Mouse (Mus musculus): ENCODE measurements around the gene Cbfa2t3. TPM values are rescaled to one million over a fixed set of nuclear protein-coding genes. Genes with fewer than 3 reads are reported as not detected.
A peak's percentile ranks its signal among the peaks of the same experiment; 100 is the strongest.

Gene Cbfa2t3
- polyA plus RNA-seq, 1 experiment from 2014 or later: 10.4 TPM

- DNase-seq (ENCODE audit: low spot score) (no peak), ATAC-seq (no peak)
- H3K9me3 ChIP-seq (replicated peaks; ENCODE audit: control insufficient read depth, low read length): no peaks in the 10 kb centered on the region
- H3K36me3 ChIP-seq (ENCODE audit: control insufficient read depth, insufficient read depth, low read length): no peaks in the 10 kb centered on the region
- H3K27ac ChIP-seq (ENCODE audit: low read depth, low read length): peak overlapping the region; percentile 52; the same call in 1 of the 2 replicates
- peaks cover 54% of the 10 kb centered on the region for H3K4me1 ChIP-seq (ENCODE audit: control insufficient read depth, insufficient read depth, low read length)
- no peak overlapping the region for H3K9ac ChIP-seq (ENCODE audit: low read length)
- WGBS: 46% methylated on average over 4 of the region's 4 CpGs
- H3K4me2 ChIP-seq (ENCODE audit: low read length): no peak overlapping the region
- H3K27me3 ChIP-seq (replicated peaks; ENCODE audit: control insufficient read depth, insufficient read depth, low read length): no peaks in the 10 kb centered on the region
- H3K4me3 ChIP-seq (ENCODE audit: low read depth, low read length): no peak overlapping the region
Observed at GRCm38 (mm10) chr8:122737071-122737470, 38.2 kb upstream of the Cbfa2t3 start.

- no peaks in the 10 kb centered on the region for H3K36me3 ChIP-seq (ENCODE audit: control insufficient read depth, insufficient read depth, low read length)
- peak overlapping the region; percentile 9; the same call in 1 of the 2 replicates for H3K27ac ChIP-seq (ENCODE audit: low read depth, low read length)
- no peak overlapping the region for H3K4me3 ChIP-seq (ENCODE audit: low read depth, low read length)
- DNase-seq (ENCODE audit: low spot score) (no peak), ATAC-seq (no peak)
- no peaks in the 10 kb centered on the region for H3K27me3 ChIP-seq (replicated peaks; ENCODE audit: control insufficient read depth, insufficient read depth, low read length)
- H3K9ac ChIP-seq (ENCODE audit: low read length): no peak overlapping the region
- H3K4me1 ChIP-seq (ENCODE audit: control insufficient read depth, insufficient read depth, low read length): peaks cover 49% of the 10 kb centered on the region
- no peaks in the 10 kb centered on the region for H3K9me3 ChIP-seq (replicated peaks; ENCODE audit: control insufficient read depth, low read length)
- 93% methylated on average over 11 of the region's 11 CpGs for WGBS
- no peak overlapping the region for H3K4me2 ChIP-seq (ENCODE audit: low read length)
Observed at GRCm38 (mm10) chr8:122736623-122737022, 37.7 kb upstream of the Cbfa2t3 start.

GRCm38 (mm10) chr8:122735542-122736473 lies 36.9 kb upstream of the Cbfa2t3 start:
- no peaks in the 10 kb centered on the region for H3K27me3 ChIP-seq (replicated peaks; ENCODE audit: control insufficient read depth, insufficient read depth, low read length)
- H3K4me3 ChIP-seq (ENCODE audit: low read depth, low read length): no peak overlapping the region
- peak overlapping the region; percentile 61; the same call in 1 of the 2 replicates for H3K27ac ChIP-seq (ENCODE audit: low read depth, low read length)
- 62% methylated on average over 19 of the region's 19 CpGs for WGBS
- peaks cover 47% of the 10 kb centered on the region for H3K4me1 ChIP-seq (ENCODE audit: control insufficient read depth, insufficient read depth, low read length)
- H3K9ac ChIP-seq (ENCODE audit: low read length): no peak overlapping the region
- DNase-seq (ENCODE audit: low spot score): no peak
- ATAC-seq: no peak
- no peak overlapping the region for H3K4me2 ChIP-seq (ENCODE audit: low read length)
- no peaks in the 10 kb centered on the region for H3K9me3 ChIP-seq (replicated peaks; ENCODE audit: control insufficient read depth, low read length)
- H3K36me3 ChIP-seq (ENCODE audit: control insufficient read depth, insufficient read depth, low read length): no peaks in the 10 kb centered on the region

- Histone ChIP-seq H3K4me3 (ENCODE audit: low read depth, low read length) (no peak overlapping the region), H3K4me1 (ENCODE audit: control insufficient read depth, insufficient read depth, low read length) (peaks cover 47% of the 10 kb centered on the region), H3K4me2 (ENCODE audit: low read length) (no peak overlapping the region), H3K27ac (ENCODE audit: low read depth, low read length) (peak overlapping the region; percentile 61; the same call in 1 of the 2 replicates), H3K9ac (ENCODE audit: low read length) (no peak overlapping the region), H3K36me3 (ENCODE audit: control insufficient read depth, insufficient read depth, low read length) (no peaks in the 10 kb centered on the region), H3K9me3 (replicated peaks; ENCODE audit: control insufficient read depth, low read length) (no peaks in the 10 kb centered on the region), H3K27me3 (replicated peaks; ENCODE audit: control insufficient read depth, insufficient read depth, low read length) (no peaks in the 10 kb centered on the region)
- DNase-seq (ENCODE audit: low spot score) (no peak), ATAC-seq (no peak)
- 58% methylated on average over 3 of the region's 3 CpGs for WGBS
Observed at GRCm38 (mm10) chr8:122735110-122735509, 36.2 kb upstream of the Cbfa2t3 start.

- no peak overlapping the region for H3K9ac ChIP-seq (ENCODE audit: low read length)
- no peak overlapping the region for H3K27ac ChIP-seq (ENCODE audit: low read depth, low read length)
- H3K4me2 ChIP-seq (ENCODE audit: low read length): no peak overlapping the region
- no peaks in the 10 kb centered on the region for H3K9me3 ChIP-seq (replicated peaks; ENCODE audit: control insufficient read depth, low read length)
- ATAC-seq: no peak
- DNase-seq (ENCODE audit: low spot score): no peak
- no peak overlapping the region for H3K4me3 ChIP-seq (ENCODE audit: low read depth, low read length)
- 11% methylated on average over 3 of the region's 3 CpGs for WGBS
- H3K27me3 ChIP-seq (replicated peaks; ENCODE audit: control insufficient read depth, insufficient read depth, low read length): no peaks in the 10 kb centered on the region
- H3K4me1 ChIP-seq (ENCODE audit: control insufficient read depth, insufficient read depth, low read length): no peaks in the 10 kb centered on the region
- no peaks in the 10 kb centered on the region for H3K36me3 ChIP-seq (ENCODE audit: control insufficient read depth, insufficient read depth, low read length)
Observed at GRCm38 (mm10) chr8:122728630-122729029, 29.7 kb upstream of the Cbfa2t3 start.

GRCm38 (mm10) chr8:122727412-122727811 lies 28.5 kb upstream of the Cbfa2t3 start:
- no peaks in the 10 kb centered on the region for H3K4me1 ChIP-seq (ENCODE audit: control insufficient read depth, insufficient read depth, low read length)
- no peak overlapping the region for H3K4me2 ChIP-seq (ENCODE audit: low read length)
- ATAC-seq (no peak), DNase-seq (ENCODE audit: low spot score) (no peak)
- no peak overlapping the region for H3K9ac ChIP-seq (ENCODE audit: low read length)
- H3K36me3 ChIP-seq (ENCODE audit: control insufficient read depth, insufficient read depth, low read length): no peaks in the 10 kb centered on the region
- H3K27me3 ChIP-seq (replicated peaks; ENCODE audit: control insufficient read depth, insufficient read depth, low read length): no peaks in the 10 kb centered on the region
- no peaks in the 10 kb centered on the region for H3K9me3 ChIP-seq (replicated peaks; ENCODE audit: control insufficient read depth, low read length)
- no peak overlapping the region for H3K27ac ChIP-seq (ENCODE audit: low read depth, low read length)
- WGBS: 71% methylated on average over 5 of the region's 5 CpGs
- H3K4me3 ChIP-seq (ENCODE audit: low read depth, low read length): no peak overlapping the region

- ATAC-seq (no peak), DNase-seq (ENCODE audit: low spot score) (no peak)
- Histone ChIP-seq H3K36me3 (ENCODE audit: control insufficient read depth, insufficient read depth, low read length) (no peaks in the 10 kb centered on the region), H3K4me3 (ENCODE audit: low read depth, low read length) (no peak overlapping the region), H3K9me3 (replicated peaks; ENCODE audit: control insufficient read depth, low read length) (no peaks in the 10 kb centered on the region), H3K9ac (ENCODE audit: low read length) (no peak overlapping the region), H3K4me2 (ENCODE audit: low read length) (no peak overlapping the region), H3K4me1 (ENCODE audit: control insufficient read depth, insufficient read depth, low read length) (no peaks in the 10 kb centered on the region), H3K27ac (ENCODE audit: low read depth, low read length) (no peak overlapping the region), H3K27me3 (replicated peaks; ENCODE audit: control insufficient read depth, insufficient read depth, low read length) (no peaks in the 10 kb centered on the region)
- 69% methylated on average over 2 of the region's 2 CpGs for WGBS
Observed at GRCm38 (mm10) chr8:122726789-122727188, 27.9 kb upstream of the Cbfa2t3 start.

GRCm38 (mm10) chr8:122725187-122725586 lies 26.3 kb upstream of the Cbfa2t3 start:
- 90% methylated on average over 6 of the region's 6 CpGs for WGBS
- no peak overlapping the region for H3K4me2 ChIP-seq (ENCODE audit: low read length)
- no peak overlapping the region for H3K27ac ChIP-seq (ENCODE audit: low read depth, low read length)
- H3K9me3 ChIP-seq (replicated peaks; ENCODE audit: control insufficient read depth, low read length): no peaks in the 10 kb centered on the region
- H3K36me3 ChIP-seq (ENCODE audit: control insufficient read depth, insufficient read depth, low read length): no peaks in the 10 kb centered on the region
- no peak for ATAC-seq
- H3K4me1 ChIP-seq (ENCODE audit: control insufficient read depth, insufficient read depth, low read length): peaks cover 10% of the 10 kb centered on the region
- no peak for DNase-seq (ENCODE audit: low spot score)
- H3K27me3 ChIP-seq (replicated peaks; ENCODE audit: control insufficient read depth, insufficient read depth, low read length): no peaks in the 10 kb centered on the region
- no peak overlapping the region for H3K9ac ChIP-seq (ENCODE audit: low read length)
- no peak overlapping the region for H3K4me3 ChIP-seq (ENCODE audit: low read depth, low read length)

Measured in forebrain, embryonic 14.5 days (tissue).